Mouse (Mus musculus) layer of hippocampus, adult 8-10 months (tissue): ENCODE results near the gene Ogdh. TPM values are rescaled to one million over a fixed set of nuclear protein-coding genes. Genes with fewer than 3 reads are reported as not detected.

Experiments
- DNase-seq, 2 experiments: peaks; one replicate each; pipeline ENCODE4 v3.0.0; 2022; ENCODE audit warnings: low spot score in 2 of 2
- total RNA-seq, 4 experiments: library from RNA; stranded (reverse); gene quantifications; 2 replicates each; pipeline ENCODE4 v1.2.4; 2022

The Ogdh gene
- total RNA-seq, 4 experiments from 2014 or later = 218 to 238 (median 227) TPM

- no peak for DNase-seq
These were observed 3.2 kb downstream of the Ogdh start for GRCm38 (mm10) chr11:6294632-6295031.

- DNase-seq = no peak
These were observed 4.6 kb downstream of the Ogdh start for GRCm38 (mm10) chr11:6296077-6296476.

- no peak for DNase-seq
These were observed 8.0 kb downstream of the Ogdh start for GRCm38 (mm10) chr11:6299435-6299834.

GRCm38 (mm10) chr11:6302793-6303192 is 11.4 kb downstream of the Ogdh start:
- DNase-seq = no peak

- DNase-seq = no peak
These were observed 14.6 kb downstream of the Ogdh start for GRCm38 (mm10) chr11:6305943-6306430.

- no peak for DNase-seq
These were observed 16.7 kb downstream of the Ogdh start for GRCm38 (mm10) chr11:6308181-6308580.

- no peak for DNase-seq
These were observed 22.5 kb downstream of the Ogdh start for GRCm38 (mm10) chr11:6313874-6314406.

- DNase-seq = no peak
These were observed 25.4 kb downstream of the Ogdh start for GRCm38 (mm10) chr11:6316821-6317220.

- no peak for DNase-seq
These were observed 27.1 kb downstream of the Ogdh start for GRCm38 (mm10) chr11:6318559-6318958.

GRCm38 (mm10) chr11:6319374-6319773 is 27.9 kb downstream of the Ogdh start:
- no peak for DNase-seq

GRCm38 (mm10) chr11:6322086-6322485 is 30.7 kb downstream of the Ogdh start:
- no peak for DNase-seq

GRCm38 (mm10) chr11:6323348-6323747 is 31.9 kb downstream of the Ogdh start:
- no peak for DNase-seq

GRCm38 (mm10) chr11:6331256-6331655 is 39.8 kb downstream of the Ogdh start:
- no peak for DNase-seq

- no peak for DNase-seq
These were observed 41.2 kb downstream of the Ogdh start for GRCm38 (mm10) chr11:6332606-6333005.

- DNase-seq = no peak
These were observed 42.0 kb downstream of the Ogdh start for GRCm38 (mm10) chr11:6333403-6333802.

GRCm38 (mm10) chr11:6335321-6335720 is 43.9 kb downstream of the Ogdh start:
- no peak for DNase-seq

- DNase-seq = no peak
These were observed 45.3 kb downstream of the Ogdh start for GRCm38 (mm10) chr11:6336689-6337088.

- no peak for DNase-seq
These were observed 54.5 kb downstream of the Ogdh start for GRCm38 (mm10) chr11:6345956-6346355.

GRCm38 (mm10) chr11:6346966-6347365 is 55.5 kb downstream of the Ogdh start:
- no peak for DNase-seq

- no peak for DNase-seq
These were observed 57.3 kb downstream of the Ogdh start for GRCm38 (mm10) chr11:6348681-6349200.

GRCm38 (mm10) chr11:6349586-6349985 is 58.2 kb downstream of the Ogdh start:
- no peak for DNase-seq

- no peak for DNase-seq
These were observed 63.7 kb downstream of the Ogdh start for GRCm38 (mm10) chr11:6355106-6355505.

- DNase-seq = no peak
These were observed 73.3 kb downstream of the Ogdh start for GRCm38 (mm10) chr11:6364581-6365275.
